Mouse (Mus musculus): ENCODE measurements at regions not wholly inside any gene's neighbourhood (a gene's known extent, or its start where the extent isn't known, plus 50 kb on each side); places are given as distances from the start of the nearest gene placed in this dataset.
"Not testable (repeated sequence)": the region's sequence is repeated elsewhere in the genome, so short reads cannot be mapped to it uniquely, and the experiment has no call there.

DNA sequence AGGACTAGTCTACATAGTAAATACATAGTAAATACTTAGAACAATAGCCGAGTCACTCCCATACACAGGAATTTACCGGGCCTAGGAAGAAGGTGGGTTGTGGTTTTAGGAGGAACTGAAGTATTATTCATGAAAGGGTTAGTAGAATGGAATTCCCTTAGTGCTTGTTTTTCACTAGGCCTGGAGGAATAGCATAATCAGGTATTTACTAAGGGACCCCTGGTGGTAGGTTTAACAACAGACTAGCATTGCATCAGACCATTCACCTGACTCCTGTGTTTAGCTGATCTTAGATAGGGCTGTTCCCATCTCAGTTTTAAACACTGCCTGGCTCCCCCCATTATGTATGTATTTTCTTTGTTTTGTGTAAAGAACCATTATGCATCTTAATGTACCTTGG, 339.0 kb downstream of the Dync2h1 start:
- H3K27ac ChIP-seq (ENCODE audit: insufficient read depth, low read length); H3K4me3 ChIP-seq (ENCODE audit: insufficient read depth, low read length); H3K4me1 ChIP-seq (ENCODE audit: control insufficient read depth, insufficient read depth, low read length): not testable (repeated sequence)

GRCm38 (mm10) chr9:6834936-6835335, 349.3 kb downstream of the Dync2h1 start:
- not testable (repeated sequence) for H3K27ac ChIP-seq (ENCODE audit: insufficient read depth, low read length)

DNA sequence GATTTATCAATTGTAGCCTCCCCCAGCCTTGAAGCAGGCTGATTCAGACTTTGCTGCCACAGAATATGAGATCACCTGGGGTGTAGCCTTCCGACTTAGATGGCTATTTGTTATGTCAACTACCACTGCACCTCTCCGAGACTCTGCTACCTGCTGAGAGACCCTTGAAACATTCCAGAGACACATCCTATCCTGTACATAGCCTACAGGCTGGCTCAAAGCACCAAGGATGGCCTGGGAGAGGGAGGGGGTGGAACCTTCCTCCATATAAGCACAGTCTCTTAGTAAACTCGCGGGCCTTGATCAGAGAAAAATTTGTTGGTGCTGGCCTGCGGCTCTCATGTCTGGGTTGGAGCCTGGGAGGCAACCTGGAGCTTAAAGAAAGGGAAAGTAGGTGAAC, 349.8 kb downstream of the Dync2h1 start:
- no peaks in the 10 kb centered on the region for H3K4me1 ChIP-seq (ENCODE audit: control insufficient read depth, insufficient read depth, low read length)
- TF ChIP-seq CTCF (IDR thresholded peaks at IDR 0.05; ENCODE audit: borderline replicate concordance, insufficient read depth, low read length) (no peak), POLR2A (IDR thresholded peaks at IDR 0.05; ENCODE audit: low read depth, low read length) (no peak)
- H3K27ac ChIP-seq (ENCODE audit: insufficient read depth, low read length) = no peak overlapping the region
- no peak overlapping the region for H3K4me3 ChIP-seq (ENCODE audit: insufficient read depth, low read length)

More at GRCm38 (mm10) chr9:6834936-6835335, 349.3 kb downstream of the Dync2h1 start:
- not testable (repeated sequence) for H3K4me3 ChIP-seq (ENCODE audit: insufficient read depth, low read length); H3K4me1 ChIP-seq (ENCODE audit: control insufficient read depth, insufficient read depth, low read length)

- Histone ChIP-seq H3K4me1 (ENCODE audit: control insufficient read depth, insufficient read depth, low read length) (no peaks in the 10 kb centered on the region), H3K4me3 (ENCODE audit: insufficient read depth, low read length) (no peak overlapping the region), H3K27ac (ENCODE audit: insufficient read depth, low read length) (no peak overlapping the region)
- TF ChIP-seq CTCF (IDR thresholded peaks at IDR 0.05; ENCODE audit: borderline replicate concordance, insufficient read depth, low read length) (no peak), POLR2A (IDR thresholded peaks at IDR 0.05; ENCODE audit: low read depth, low read length) (no peak)
Observed at GRCm38 (mm10) chr9:6832862-6833261, 351.4 kb downstream of the Dync2h1 start.

DNA sequence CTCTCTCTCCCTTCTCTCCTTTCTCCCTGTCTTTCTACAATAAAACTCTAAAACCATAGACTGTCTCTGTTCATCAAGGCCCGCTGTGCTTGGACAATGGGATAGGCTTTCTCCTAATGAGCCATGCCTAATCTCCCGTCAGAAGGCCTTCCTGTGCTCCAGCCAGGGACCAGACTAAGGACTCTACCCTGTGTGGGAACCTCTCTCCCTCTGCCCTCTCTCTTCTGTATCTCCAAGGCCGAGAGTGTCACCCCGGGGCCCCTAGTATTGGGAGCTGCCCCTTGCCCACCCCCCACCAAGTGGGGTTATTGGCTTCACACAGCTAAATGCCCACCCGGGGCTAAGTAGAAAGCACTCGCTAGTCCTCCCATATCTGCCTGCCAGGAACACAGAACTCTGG, 352.6 kb downstream of the Dync2h1 start:
- H3K4me1 ChIP-seq (ENCODE audit: control insufficient read depth, insufficient read depth, low read length); H3K27ac ChIP-seq (ENCODE audit: insufficient read depth, low read length); H3K4me3 ChIP-seq (ENCODE audit: insufficient read depth, low read length): not testable (repeated sequence)

GRCm38 (mm10) chr9:6826581-6826980, 357.7 kb downstream of the Dync2h1 start:
- Histone ChIP-seq H3K4me3 (ENCODE audit: insufficient read depth, low read length) (no peak overlapping the region), H3K4me1 (ENCODE audit: control insufficient read depth, insufficient read depth, low read length) (no peaks in the 10 kb centered on the region), H3K27ac (ENCODE audit: insufficient read depth, low read length) (no peak overlapping the region)
- TF ChIP-seq CTCF (IDR thresholded peaks at IDR 0.05; ENCODE audit: borderline replicate concordance, insufficient read depth, low read length) = no peak

- TF ChIP-seq CTCF (IDR thresholded peaks at IDR 0.05; ENCODE audit: borderline replicate concordance, insufficient read depth, low read length) (no peak), POLR2A (IDR thresholded peaks at IDR 0.05; ENCODE audit: low read depth, low read length) (no peak)
- H3K27ac ChIP-seq (ENCODE audit: insufficient read depth, low read length) = no peak overlapping the region
- H3K4me3 ChIP-seq (ENCODE audit: insufficient read depth, low read length) = no peak overlapping the region
- H3K4me1 ChIP-seq (ENCODE audit: control insufficient read depth, insufficient read depth, low read length) = no peaks in the 10 kb centered on the region
Observed at GRCm38 (mm10) chr9:6825609-6826008, 358.6 kb downstream of the Dync2h1 start.

GRCm38 (mm10) chr9:6823946-6824345, 360.3 kb downstream of the Dync2h1 start:
- not testable (repeated sequence) for H3K4me3 ChIP-seq (ENCODE audit: insufficient read depth, low read length); H3K27ac ChIP-seq (ENCODE audit: insufficient read depth, low read length); H3K4me1 ChIP-seq (ENCODE audit: control insufficient read depth, insufficient read depth, low read length)

DNA sequence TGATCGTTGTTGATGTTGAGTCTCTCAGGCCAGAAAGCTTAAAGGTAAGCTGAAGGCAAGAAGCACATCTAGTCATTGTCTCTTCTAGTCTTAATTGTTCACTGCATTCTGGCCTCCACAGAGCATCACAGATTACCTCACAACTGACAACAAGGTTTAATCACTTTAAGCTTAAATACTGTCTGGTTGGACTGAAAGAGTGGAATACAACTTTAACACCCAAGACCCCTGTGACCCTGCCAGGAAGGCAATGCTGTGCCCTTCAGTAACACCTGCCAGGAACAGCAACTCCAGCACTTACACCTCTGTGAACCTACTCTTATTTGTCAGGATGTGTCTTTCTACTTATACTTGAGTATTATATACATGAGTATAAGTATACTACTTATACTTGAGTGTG, 360.7 kb downstream of the Dync2h1 start:
- Histone ChIP-seq H3K4me3 (ENCODE audit: insufficient read depth, low read length) (no peak overlapping the region), H3K27ac (ENCODE audit: insufficient read depth, low read length) (no peak overlapping the region), H3K4me1 (ENCODE audit: control insufficient read depth, insufficient read depth, low read length) (no peaks in the 10 kb centered on the region)
- TF ChIP-seq CTCF (IDR thresholded peaks at IDR 0.05; ENCODE audit: borderline replicate concordance, insufficient read depth, low read length) = no peak
- no peak for TF ChIP-seq POLR2A (IDR thresholded peaks at IDR 0.05; ENCODE audit: low read depth, low read length)

GRCm38 (mm10) chr9:6776671-6777070, 407.6 kb downstream of the Dync2h1 start:
- H3K4me1 ChIP-seq (ENCODE audit: control insufficient read depth, insufficient read depth, low read length) = no peaks in the 10 kb centered on the region
- TF ChIP-seq POLR2A (IDR thresholded peaks at IDR 0.05; ENCODE audit: low read depth, low read length) (no peak), CTCF (IDR thresholded peaks at IDR 0.05; ENCODE audit: borderline replicate concordance, insufficient read depth, low read length) (no peak)
- H3K4me3 ChIP-seq (ENCODE audit: insufficient read depth, low read length) = no peak overlapping the region
- H3K27ac ChIP-seq (ENCODE audit: insufficient read depth, low read length) = no peak overlapping the region

DNA sequence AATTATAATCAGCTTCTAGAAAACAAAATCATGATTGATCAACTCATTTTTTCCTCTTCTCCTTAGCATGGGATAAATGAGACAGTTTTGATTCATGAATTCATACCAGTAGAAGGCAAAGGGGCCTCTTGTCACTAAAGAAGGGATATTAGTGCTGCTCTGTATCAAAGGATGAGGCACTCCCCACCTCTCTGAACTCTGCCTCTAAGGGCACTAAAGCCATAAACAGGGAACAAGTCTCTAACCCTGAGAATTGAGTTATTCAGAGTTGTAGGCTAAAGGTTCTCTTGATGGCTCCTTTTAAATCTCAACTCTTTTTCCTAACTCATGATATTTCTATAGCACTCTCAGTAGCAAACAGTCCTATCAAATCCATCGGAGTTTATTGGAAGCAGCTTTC, 442.8 kb downstream of the Dync2h1 start:
- no peak for TF ChIP-seq POLR2A (IDR thresholded peaks at IDR 0.05; ENCODE audit: low read depth, low read length)
- TF ChIP-seq CTCF (IDR thresholded peaks at IDR 0.05; ENCODE audit: borderline replicate concordance, insufficient read depth, low read length) = no peak
- Histone ChIP-seq H3K27ac (ENCODE audit: insufficient read depth, low read length) (no peak overlapping the region), H3K4me1 (ENCODE audit: control insufficient read depth, insufficient read depth, low read length) (no peaks in the 10 kb centered on the region), H3K4me3 (ENCODE audit: insufficient read depth, low read length) (no peak overlapping the region)

DNA sequence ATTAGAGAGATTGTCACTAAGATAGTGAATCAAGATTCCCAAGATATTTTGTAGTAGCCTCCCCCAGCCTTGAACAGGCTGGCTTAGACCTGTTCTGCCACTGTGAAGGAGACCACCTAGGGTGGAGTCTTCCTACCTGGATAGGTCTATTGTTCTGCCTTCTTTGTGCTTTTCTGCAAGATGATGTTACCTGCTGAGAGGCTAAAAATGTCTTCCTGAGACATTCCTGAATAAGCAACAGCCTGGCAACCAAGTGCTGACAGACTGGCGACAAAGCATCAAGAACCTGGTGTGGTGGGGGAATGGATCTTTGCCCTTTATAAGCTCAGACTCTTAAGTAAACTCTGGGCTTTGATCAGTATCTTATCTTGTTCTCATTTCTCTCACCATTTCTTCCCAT, 447.8 kb downstream of the Dync2h1 start:
- no peak overlapping the region for H3K4me3 ChIP-seq (ENCODE audit: insufficient read depth, low read length)
- TF ChIP-seq POLR2A (IDR thresholded peaks at IDR 0.05; ENCODE audit: low read depth, low read length) = no peak
- TF ChIP-seq CTCF (IDR thresholded peaks at IDR 0.05; ENCODE audit: borderline replicate concordance, insufficient read depth, low read length) = no peak
- H3K27ac ChIP-seq (ENCODE audit: insufficient read depth, low read length) = no peak overlapping the region
- H3K4me1 ChIP-seq (ENCODE audit: control insufficient read depth, insufficient read depth, low read length) = no peaks in the 10 kb centered on the region

Data from embryonic fibroblast, embryonic 13.5 days (primary cell).